Mouse (Mus musculus) MEL (cell line): ENCODE measurements around the gene Rassf8. TPM values are rescaled to one million over a fixed set of nuclear protein-coding genes. Genes with fewer than 3 reads are reported as not detected.

Experiments
- DNase-seq: peaks from one replicate; pipeline ENCODE4 v3.0.0; 2011; ENCODE audit warnings: low read depth, low spot score
- H3K27ac ChIP-seq: 2 replicates; pipeline ENCODE4 v1.5.1; 2012; ENCODE audit warnings: low read depth, mild to moderate bottlenecking, control low read depth, low read length, moderate library complexity; ENCODE audit not compliant: control insufficient read depth
- H3K27me3 ChIP-seq, 2 experiments: fragments of 150-350 bp in 1 of 2; sonication (generic) in 1 of 2; 2 replicates each; pipeline ENCODE4 v1.6.1; 2012; ENCODE audit warnings: low read length in 2 of 2, mild to moderate bottlenecking in 2 of 2, improper control_type of control experiment in 1 of 2, moderate library complexity in 1 of 2; ENCODE audit not compliant: insufficient read depth in 2 of 2, control insufficient read depth in 1 of 2
- H3K36me3 ChIP-seq, 2 experiments: 2 replicates each; pipeline ENCODE4 v1.6.1; 2012 to 2014; ENCODE audit warnings: low read length in 2 of 2, improper control_type of control experiment in 1 of 2, inconsistent platforms in 1 of 2, mild to moderate bottlenecking in 1 of 2; ENCODE audit not compliant: insufficient read depth in 2 of 2, control insufficient read depth in 1 of 2
- H3K4me1 ChIP-seq, 2 experiments: fragments of 150-350 bp in 1 of 2; sonication (generic) in 1 of 2; 2 replicates each; pipeline ENCODE4 v1.6.1; 2012; ENCODE audit warnings: low read length in 2 of 2, improper control_type of control experiment in 1 of 2, mild to moderate bottlenecking in 1 of 2; ENCODE audit not compliant: insufficient read depth in 2 of 2, control insufficient read depth in 1 of 2
- H3K4me3 ChIP-seq, 2 experiments: fragments of 150-350 bp in 1 of 2; sonication (generic) in 1 of 2; 2 replicates each; pipeline ENCODE4 v1.5.1; 2012; ENCODE audit warnings: low read depth in 2 of 2, low read length in 2 of 2, mild to moderate bottlenecking in 2 of 2, moderate library complexity in 2 of 2, control low read depth in 1 of 2, improper control_type of control experiment in 1 of 2; ENCODE audit not compliant: control insufficient read depth in 1 of 2, insufficient read depth in 1 of 2
- H3K79me2 ChIP-seq: 2 replicates; pipeline ENCODE4 v1.6.1; 2012; ENCODE audit warnings: mild to moderate bottlenecking, low read length, moderate library complexity; ENCODE audit not compliant: control insufficient read depth, poor library complexity, insufficient read depth
- H3K9ac ChIP-seq: 2 replicates; pipeline ENCODE4 v1.6.1; 2012; ENCODE audit warnings: low read depth, mild to moderate bottlenecking, control low read depth, low read length, moderate library complexity; ENCODE audit not compliant: control insufficient read depth, poor library complexity, severe bottlenecking
- H3K9me3 ChIP-seq: fragments of 150-350 bp; sonication (generic); replicated peaks from 2 replicates; pipeline ENCODE4 v1.6.1; 2012; ENCODE audit warnings: mild to moderate bottlenecking, low read length, improper control_type of control experiment, moderate library complexity; ENCODE audit not compliant: insufficient read depth
- CTCF ChIP-seq, 3 experiments: IDR thresholded peaks in 2 of 3; conservative IDR thresholded peaks in 1 of 3; 2 replicates each; pipeline ENCODE4 v1.5.1; 2011 to 2012; ENCODE audit warnings: low read length in 3 of 3, low read depth in 2 of 3, mild to moderate bottlenecking in 2 of 3, improper control_type of control experiment in 1 of 3, inconsistent platforms in 1 of 3, mixed read lengths in 1 of 3, moderate library complexity in 1 of 3; ENCODE audit not compliant: control insufficient read depth in 1 of 3, insufficient read depth in 1 of 3, poor library complexity in 1 of 3, severe bottlenecking in 1 of 3
- GABPA ChIP-seq: IDR thresholded peaks from 2 replicates; pipeline ENCODE4 v1.6.1; 2012; ENCODE audit warnings: low read depth, mild to moderate bottlenecking, inconsistent platforms, low read length, improper control_type of control experiment, moderate library complexity
- HCFC1 ChIP-seq: IDR thresholded peaks from 2 replicates; pipeline ENCODE4 v1.6.1; 2012; ENCODE audit warnings: low read depth, mild to moderate bottlenecking, inconsistent platforms, low read length, improper control_type of control experiment, moderate library complexity
- JUND ChIP-seq: IDR thresholded peaks from 2 replicates; pipeline ENCODE4 v1.6.1; 2011; ENCODE audit warnings: low read depth, mild to moderate bottlenecking, improper control_type of control experiment, low read length
- MAX ChIP-seq: IDR thresholded peaks from 2 replicates; pipeline ENCODE4 v1.6.1; 2011; ENCODE audit warnings: low read length, improper control_type of control experiment
- MAZ ChIP-seq: IDR thresholded peaks from 2 replicates; pipeline ENCODE4 v1.6.1; 2012; ENCODE audit warnings: low read depth, mild to moderate bottlenecking, inconsistent platforms, low read length, improper control_type of control experiment
- MXI1 ChIP-seq: IDR thresholded peaks from 2 replicates; pipeline ENCODE4 v1.6.1; 2011; ENCODE audit warnings: mild to moderate bottlenecking, low read depth, low read length, improper control_type of control experiment
- NRF1 ChIP-seq: IDR thresholded peaks from 2 replicates; pipeline ENCODE4 v1.6.1; 2014; ENCODE audit warnings: low read depth, mild to moderate bottlenecking, inconsistent platforms, low read length, improper control_type of control experiment, moderate library complexity; ENCODE audit not compliant: poor library complexity, insufficient read depth, severe bottlenecking
- POLR2AphosphoS2 ChIP-seq: IDR thresholded peaks from 2 replicates; pipeline ENCODE4 v1.6.1; 2011; ENCODE audit warnings: low read length, improper control_type of control experiment
- POLR2AphosphoS5 ChIP-seq: IDR thresholded peaks from 2 replicates; pipeline ENCODE4 v1.6.1; 2012; ENCODE audit warnings: low read depth, borderline replicate concordance, mild to moderate bottlenecking, inconsistent platforms, low read length, moderate library complexity, mixed read lengths
- RAD21 ChIP-seq: IDR thresholded peaks from 2 replicates; pipeline ENCODE4 v1.6.1; 2011; ENCODE audit warnings: mild to moderate bottlenecking, low read depth, low read length, improper control_type of control experiment
- SMC3 ChIP-seq: IDR thresholded peaks from 2 replicates; pipeline ENCODE4 v1.6.1; 2011; ENCODE audit warnings: low read depth, low read length, improper control_type of control experiment
- TAL1 ChIP-seq: IDR thresholded peaks from 2 replicates; pipeline ENCODE4 v1.6.1; 2012; ENCODE audit warnings: mild to moderate bottlenecking, inconsistent platforms, low read length, moderate library complexity, mixed read lengths
- TCF12 ChIP-seq: IDR thresholded peaks from 2 replicates; pipeline ENCODE4 v1.6.1; 2014; ENCODE audit warnings: low read depth, mild to moderate bottlenecking, inconsistent platforms, low read length, improper control_type of control experiment, moderate library complexity
- USF1 ChIP-seq: IDR thresholded peaks from 2 replicates; pipeline ENCODE4 v1.6.1; 2014; ENCODE audit warnings: low read depth, mild to moderate bottlenecking, inconsistent platforms, low read length, improper control_type of control experiment, moderate library complexity
- USF2 ChIP-seq, 2 experiments: IDR thresholded peaks; 2 replicates each; pipeline ENCODE4 v1.6.1; 2011 to 2012; ENCODE audit warnings: improper control_type of control experiment in 2 of 2, low read length in 2 of 2, borderline replicate concordance in 1 of 2, inconsistent platforms in 1 of 2, low read depth in 1 of 2, mild to moderate bottlenecking in 1 of 2; ENCODE audit not compliant: insufficient read depth in 1 of 2
- polyA plus RNA-seq, 2 experiments: library from polyadenylated mRNA; stranded (reverse) in 1 of 2; unstranded in 1 of 2; fragments of >175 nt in 1 of 2; fragments of >200 nt in 1 of 2; gene quantifications; 2 replicates each; pipeline versions ENCODE4 v1.2.1 to v1.2.4; 2012; ENCODE audit warnings: low replicate concordance in 2 of 2, low read depth in 1 of 2; ENCODE audit not compliant: insufficient read length in 2 of 2, insufficient read depth in 1 of 2, missing spikeins in 1 of 2
- total RNA-seq: library from RNA; depleted of rRNA; stranded (reverse); fragments of 300-350 nt; gene quantifications from 2 replicates; pipeline ENCODE4 v1.2.3, GENCODE M21; 2012

The Rassf8 gene
- total and polyA plus RNA-seq, 3 experiments = not detected

DNA sequence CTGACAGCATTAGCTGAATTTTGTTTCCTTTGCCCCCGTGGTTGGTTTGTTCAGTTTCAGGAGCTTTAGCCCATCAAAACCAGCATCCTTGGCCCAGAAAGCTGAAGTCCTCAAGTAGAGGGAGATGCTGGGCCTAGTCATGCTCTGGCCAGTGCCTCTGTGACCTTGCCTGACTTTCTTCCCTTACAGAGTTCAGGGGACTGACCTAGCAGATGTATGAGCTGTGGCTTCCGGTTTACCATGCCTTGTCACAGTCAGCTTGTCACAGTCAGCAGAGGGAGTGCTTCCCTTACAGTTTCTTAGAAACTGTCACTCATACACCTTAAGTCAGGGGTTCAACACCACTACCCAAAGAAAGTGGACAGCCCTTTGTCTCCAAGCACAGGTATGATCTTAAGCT is 113.8 kb downstream of the Rassf8 start:
- H3K4me1 ChIP-seq = 0 out of 4 replicates have a peak, but pooled peaks cover 0 to 2% of the 10 kb centered on the region in 2 experiments

DNA sequence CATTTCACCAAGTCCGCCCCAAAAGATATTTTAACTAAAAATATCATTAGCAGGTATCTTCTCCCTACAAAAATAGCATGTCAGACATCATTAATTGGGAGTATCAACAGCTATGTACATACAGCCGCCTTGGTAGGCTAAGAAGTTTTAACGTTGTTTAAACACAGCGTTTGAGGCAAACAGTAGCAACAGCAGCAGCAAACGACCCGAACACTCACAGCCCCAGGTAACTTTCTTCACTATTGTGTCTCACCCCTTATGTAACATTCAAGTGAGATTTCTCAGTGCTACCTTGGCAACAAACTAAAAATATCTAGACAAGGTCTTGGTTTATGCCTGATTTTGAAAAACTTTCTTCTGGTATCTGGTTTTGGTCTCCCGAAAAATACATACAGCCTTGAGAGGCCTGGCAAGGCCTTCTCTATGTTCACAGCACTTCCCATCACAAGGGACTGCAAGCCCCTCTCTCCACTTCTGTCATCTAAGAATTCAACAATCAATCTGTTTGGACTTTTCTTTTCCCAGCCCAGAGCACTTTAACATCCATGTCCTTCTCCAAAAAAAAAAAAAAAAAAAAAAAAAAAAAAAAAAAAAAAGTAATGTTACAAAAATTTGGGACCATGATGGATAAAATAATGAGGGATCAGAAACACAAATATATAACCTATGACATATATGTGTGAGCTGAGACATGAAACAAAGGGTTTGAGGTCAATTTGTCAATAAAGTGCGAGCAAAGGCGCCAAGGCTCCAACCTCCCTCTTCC is 115.1 kb downstream of the Rassf8 start:
- no peaks in the 10 kb centered on the region for H3K4me1 ChIP-seq
- no peaks in the 10 kb centered on the region for H3K9me3 ChIP-seq
- TF ChIP-seq POLR2AphosphoS2 (no peak), USF2 (IDR thresholded peaks at IDR 0.05; ENCODE audit: borderline replicate concordance in 1 of 2, insufficient read depth in 1 of 2, low read depth in 1 of 2, low read length in 2 of 2) (no peak), TAL1 (no peak), MAZ (no peak), NRF1 (no peak), GABPA (no peak), MXI1 (no peak), HCFC1 (no peak), POLR2AphosphoS5 (no peak), MAX (no peak)
- no peak overlapping the region for H3K4me3 ChIP-seq
- H3K9ac ChIP-seq = no peak overlapping the region
- H3K79me2 ChIP-seq = no peaks in the 10 kb centered on the region
- H3K36me3 ChIP-seq = no peaks in the 10 kb centered on the region
- H3K27me3 ChIP-seq = no peaks in the 10 kb centered on the region
- no peak overlapping the region for H3K27ac ChIP-seq
- DNase-seq = no peak

More for the DNA sequence above, 113.8 kb downstream of the Rassf8 start:
- no peak for DNase-seq
- Histone ChIP-seq H3K79me2 (no peaks in the 10 kb centered on the region), H3K27me3 (no peaks in the 10 kb centered on the region), H3K36me3 (no peaks in the 10 kb centered on the region), H3K9me3 (no peaks in the 10 kb centered on the region), H3K4me3 (no peak overlapping the region), H3K27ac (no peak overlapping the region), H3K9ac (no peak overlapping the region)
- TF ChIP-seq USF1 (no peak), CTCF (IDR thresholded peaks at IDR 0.05 in 2 of 3, conservative IDR thresholded peaks at IDR 0.05 in 1 of 3; ENCODE audit: control insufficient read depth in 1 of 3, insufficient read depth in 1 of 3, low read depth in 2 of 3, low read length in 3 of 3, poor library complexity in 1 of 3, severe bottlenecking in 1 of 3) (peak in 2 of 3 experiments; percentile 10 to 26; a peak in 2 of 6 replicates), TCF12 (no peak), JUND (no peak), SMC3 (peak; percentile 36), RAD21 (peak; percentile 39), POLR2AphosphoS2 (no peak), POLR2AphosphoS5 (no peak)
